Mouse (Mus musculus) spleen, postnatal 14 days (tissue): Measurements from ENCODE around the gene Limch1.

Experiments used
- DNase-seq, 2 experiments: peaks; one replicate each; pipeline ENCODE4 v3.0.0; 2021 to 2022; ENCODE audit warnings: low spot score in 2 of 2

Gene Limch1

DNA sequence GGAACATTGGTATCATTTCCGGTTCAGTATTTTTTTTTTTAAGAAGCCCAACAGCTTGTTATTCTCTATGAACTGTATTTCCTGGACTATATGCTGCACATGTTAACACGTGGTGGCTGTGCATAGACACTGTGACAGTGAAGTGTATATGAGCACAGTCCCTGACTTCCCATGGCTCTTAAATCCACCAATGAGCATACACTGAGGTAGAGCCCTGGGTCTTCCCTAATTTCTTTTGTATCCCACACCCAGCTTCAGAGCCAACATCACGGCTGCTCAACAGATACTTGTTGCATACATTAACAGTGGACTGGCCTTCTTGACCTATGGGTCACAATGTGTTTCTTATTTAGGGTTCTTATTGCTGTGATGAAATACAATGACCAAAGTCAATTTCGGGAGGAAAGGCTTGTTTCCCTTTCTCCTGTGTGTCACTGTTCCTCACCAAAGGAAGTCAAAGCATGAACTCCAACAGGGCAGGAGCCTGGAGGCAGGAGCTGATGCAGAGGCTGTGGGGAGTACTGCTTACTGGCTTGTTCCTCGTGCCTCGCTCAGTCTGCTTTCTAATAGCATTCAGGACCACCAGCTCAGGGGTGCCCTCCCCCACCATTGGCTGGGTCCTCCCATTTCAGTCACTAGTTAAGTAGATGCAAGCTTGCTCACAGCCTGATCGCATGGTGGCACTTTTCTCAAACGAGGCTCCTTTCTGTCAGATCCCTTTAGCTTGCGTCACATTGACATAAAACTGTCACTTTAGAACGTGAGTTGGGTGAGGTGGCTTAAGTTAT is 130.6 kb downstream of the Limch1 start:
- no peak for DNase-seq

DNA sequence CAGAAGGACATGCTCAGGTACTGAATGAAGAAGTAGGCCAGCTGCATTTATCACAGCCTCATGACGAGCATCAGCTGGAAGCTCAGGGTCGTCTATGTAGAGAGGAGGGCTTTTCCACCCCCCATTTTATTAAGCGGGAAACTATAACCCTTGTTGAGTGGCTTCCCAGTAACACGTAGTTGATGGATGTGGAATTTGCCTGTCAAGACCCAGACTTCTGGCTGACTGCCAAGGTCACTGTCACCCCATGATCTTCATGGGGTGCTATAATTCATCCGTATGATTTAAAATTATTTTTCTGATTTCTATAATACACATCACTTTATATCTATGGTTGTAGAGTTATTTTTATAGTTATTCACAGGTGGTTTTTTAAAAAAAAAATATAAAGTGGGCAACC is 131.4 kb downstream of the Limch1 start:
- no peak for DNase-seq

DNA sequence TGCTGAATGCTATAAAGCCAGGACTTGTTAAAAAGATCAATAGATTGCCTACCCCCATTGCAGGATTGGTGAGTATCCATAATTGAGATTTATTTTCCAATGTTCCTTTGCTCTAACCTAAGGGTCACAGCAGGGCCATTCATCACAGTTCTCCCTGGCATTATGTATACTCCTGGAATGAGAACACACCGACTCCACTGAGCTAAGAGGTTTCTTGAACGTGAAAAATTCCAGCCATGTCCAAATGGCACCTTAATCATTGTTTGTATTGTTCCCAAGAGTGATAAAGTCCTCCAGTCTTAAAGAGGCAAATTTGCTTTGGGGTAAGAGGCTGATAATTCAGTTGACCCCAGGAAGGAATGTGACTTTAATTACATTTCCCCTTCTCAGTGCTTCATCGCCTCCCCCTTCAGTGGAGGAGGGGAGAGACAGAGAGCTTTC is 136.3 kb downstream of the Limch1 start:
- DNase-seq = no peak

DNA sequence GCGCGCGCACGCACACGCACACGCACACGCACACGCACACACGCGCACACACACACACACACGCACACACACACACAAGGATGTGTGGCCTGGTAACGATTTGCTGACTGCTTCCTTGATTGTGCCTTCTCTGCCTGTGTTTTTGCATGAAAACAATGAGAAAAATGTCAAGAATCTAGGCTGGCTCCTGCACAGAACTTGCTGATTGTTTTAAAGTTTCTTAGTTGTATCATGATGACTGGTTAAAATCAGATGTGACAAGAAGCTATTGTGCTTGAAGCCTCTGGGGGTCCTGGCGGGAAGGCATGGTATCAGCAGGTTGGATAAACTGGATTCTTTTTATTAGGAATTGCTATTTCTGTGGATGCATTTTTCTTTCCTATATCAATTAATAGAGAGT is 137.1 kb downstream of the Limch1 start:
- no peak for DNase-seq

DNA sequence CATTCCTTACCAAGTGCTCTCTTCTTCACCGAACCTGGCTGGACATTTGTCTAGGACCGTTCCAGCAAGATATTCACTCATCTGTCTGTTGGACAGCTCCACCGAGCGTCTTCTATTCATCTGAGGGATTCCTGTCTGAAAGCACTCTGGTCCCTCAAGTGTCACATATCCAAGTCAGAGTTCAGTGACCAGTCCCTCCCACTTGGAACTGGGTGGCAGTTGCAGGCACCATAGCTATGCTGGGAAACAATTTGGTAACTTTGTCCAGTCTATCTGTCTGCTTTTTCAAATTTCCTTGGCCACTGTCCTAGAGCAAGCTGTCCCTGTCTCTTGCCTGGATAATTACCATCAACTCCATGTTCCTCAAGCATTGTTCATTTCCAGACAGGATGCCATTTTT is 138.9 kb downstream of the Limch1 start:
- DNase-seq = no peak

DNA sequence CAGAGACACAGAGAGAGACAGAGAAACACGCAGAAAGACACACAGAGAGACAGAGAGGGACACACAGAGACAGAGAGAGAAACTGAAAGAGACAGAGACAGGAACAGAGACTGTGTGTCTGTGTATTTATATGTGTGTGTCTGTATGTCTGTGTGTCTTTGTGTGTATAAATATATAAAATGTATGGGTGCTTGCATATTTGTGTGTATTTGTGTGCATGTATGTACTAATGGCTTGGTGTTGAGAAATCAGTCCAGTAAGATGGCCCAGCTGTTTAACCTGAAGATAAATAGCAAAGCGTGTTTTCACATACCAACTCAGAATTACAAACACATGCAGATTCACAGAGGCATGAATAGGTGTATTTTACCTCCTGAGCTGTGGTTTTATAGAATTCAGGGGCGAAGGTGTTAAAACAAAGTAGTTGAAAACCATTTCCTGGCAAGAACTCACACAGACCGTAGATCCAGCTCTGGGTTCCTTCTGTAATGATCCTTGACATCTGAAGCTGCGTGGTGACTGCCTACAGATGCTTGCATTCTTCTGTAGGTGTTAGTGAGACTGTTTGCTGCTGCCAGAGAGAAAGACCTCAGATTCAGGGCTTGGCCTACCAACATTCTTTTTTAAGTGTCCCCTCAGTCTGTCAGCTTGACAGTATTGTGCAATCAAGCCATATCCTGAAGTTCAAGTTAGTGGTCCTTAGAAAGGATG is 140.9 kb downstream of the Limch1 start:
- DNase-seq = no peak

DNA sequence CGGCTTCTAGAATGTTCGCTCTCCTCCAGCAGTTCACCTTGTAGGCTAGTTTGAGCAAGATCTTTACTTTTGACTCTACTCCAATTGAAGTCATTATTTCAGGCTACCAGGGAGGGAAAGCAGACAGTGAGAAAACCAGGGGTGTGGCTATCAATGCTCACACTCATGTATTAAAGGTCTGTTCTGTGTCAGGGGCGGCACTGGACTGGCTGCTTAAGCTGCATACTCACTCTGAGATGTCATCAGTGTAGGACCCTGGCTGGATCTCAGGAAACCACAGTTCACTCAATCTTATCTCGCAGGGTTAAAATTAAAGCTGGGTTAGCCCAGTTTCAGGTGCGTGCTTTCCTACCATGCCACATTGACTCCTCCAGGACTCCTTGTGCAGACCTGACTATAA is 142.4 kb downstream of the Limch1 start:
- DNase-seq = no peak

DNA sequence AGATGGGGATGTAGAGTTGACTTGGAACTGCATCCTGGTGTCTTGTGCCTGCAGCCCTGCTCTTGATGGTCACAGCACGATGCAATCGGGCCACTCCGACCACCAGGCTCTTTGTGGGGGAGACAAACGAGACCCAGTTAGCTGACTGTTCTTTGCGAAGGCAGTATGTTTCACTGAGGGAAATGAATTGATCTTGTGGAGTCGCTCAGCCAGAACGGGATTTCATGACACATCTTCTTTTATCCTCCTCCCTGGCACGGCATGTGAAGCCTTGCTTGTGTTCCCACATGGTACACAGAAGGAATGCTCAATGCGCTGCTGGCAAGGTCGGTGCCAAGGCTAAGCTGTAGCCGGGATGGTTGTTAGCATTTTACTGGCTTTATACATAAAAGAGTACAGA is 143.7 kb downstream of the Limch1 start:
- DNase-seq = no peak

DNA sequence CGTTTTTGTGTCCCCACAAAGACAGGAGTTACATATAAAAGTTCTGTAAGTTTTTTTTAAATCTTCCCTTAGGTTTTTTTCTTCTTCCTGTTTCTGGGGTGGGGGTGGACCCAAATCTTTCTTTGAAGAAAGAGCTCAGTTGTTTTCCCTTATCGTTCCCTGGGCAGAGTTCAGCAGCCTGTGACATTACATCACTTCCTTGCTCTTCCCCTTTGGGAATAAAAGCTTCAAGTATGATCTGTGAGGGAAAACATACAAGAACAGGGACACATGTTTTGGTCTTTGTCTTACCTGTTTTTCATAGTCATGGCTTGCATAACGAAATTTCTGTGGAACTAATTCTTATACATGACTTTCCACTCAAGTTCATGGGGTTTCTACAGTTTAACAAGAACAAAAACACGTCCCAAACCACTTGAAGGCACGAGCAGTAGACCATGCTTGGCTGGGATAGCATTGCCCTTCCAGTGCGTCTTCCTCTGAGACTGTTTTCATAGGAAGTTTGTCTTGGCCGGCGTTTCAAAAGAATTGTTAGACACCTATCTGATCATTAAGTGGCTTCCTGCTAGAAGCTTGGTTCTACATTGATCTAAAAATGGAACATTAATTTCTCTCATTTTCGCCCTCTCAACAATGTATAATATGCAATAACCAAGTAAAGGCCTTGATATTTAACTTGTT is 150.0 kb downstream of the Limch1 start:
- no peak for DNase-seq

DNA sequence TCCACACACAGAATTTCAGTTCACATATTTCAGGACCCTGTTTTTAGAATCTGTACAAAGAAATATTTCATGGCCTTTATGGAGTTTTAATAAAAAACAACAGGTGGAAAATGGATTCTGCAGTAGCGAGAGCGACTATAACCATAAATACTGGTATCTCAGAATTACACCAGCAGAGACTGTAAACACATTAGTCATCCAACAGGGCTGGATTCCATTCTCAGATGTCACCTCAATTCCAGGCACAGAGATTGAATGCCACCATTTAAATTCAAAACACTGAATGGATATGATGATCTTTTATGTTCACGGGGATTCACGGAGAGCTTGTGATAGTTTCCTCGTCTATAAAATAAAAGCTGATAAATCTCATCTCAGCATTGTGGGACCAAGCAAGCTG is 152.0 kb downstream of the Limch1 start:
- DNase-seq = no peak

DNA sequence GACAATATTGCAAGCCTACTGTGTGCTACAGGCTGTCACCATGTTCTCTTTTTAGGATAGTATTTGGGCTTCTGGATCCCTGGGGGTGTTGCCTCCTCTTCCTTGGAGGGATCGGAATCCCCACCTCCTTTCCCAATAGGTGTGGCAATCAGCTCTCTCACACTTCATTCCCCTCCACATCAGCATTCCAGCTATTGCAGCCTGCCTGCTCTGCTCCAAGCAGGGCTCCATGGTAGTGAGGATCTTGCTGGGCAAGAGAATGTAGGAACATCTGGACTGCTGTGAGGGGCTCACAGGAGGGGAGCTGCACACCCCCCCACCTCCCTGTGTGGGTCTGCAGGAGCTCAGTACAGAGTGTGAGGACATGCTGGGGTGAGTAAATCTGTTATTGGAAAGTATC is 152.6 kb downstream of the Limch1 start:
- no peak for DNase-seq

DNA sequence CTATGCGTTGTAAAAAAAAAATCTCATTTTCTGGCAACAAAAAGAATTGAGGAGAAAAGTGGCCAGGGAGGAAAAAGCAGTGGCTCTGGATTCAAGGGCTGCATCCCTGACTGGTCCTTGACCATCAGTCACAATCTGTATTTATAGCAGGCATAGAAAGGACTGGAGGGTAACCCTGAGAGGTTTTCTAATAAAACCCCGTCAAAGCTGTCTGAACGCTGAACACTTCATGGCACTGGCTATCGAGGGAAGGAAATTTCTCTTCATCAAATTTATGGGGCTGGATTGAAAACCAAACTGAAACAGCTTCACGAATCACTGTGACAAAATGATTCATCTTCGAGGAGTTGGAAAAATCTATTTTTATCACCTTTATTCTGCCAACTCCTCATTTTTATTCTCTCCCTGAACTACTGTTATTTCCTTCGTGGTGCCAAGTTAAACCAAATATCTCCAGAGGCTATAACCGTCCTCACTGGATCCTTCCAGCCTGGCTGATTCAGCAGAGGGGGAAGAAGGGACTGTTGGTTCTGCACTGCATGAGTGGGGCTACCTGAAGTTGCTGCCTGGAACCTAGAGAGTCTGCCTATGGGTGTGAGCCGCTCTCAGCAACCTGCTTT is 153.3 kb downstream of the Limch1 start:
- no peak for DNase-seq

DNA sequence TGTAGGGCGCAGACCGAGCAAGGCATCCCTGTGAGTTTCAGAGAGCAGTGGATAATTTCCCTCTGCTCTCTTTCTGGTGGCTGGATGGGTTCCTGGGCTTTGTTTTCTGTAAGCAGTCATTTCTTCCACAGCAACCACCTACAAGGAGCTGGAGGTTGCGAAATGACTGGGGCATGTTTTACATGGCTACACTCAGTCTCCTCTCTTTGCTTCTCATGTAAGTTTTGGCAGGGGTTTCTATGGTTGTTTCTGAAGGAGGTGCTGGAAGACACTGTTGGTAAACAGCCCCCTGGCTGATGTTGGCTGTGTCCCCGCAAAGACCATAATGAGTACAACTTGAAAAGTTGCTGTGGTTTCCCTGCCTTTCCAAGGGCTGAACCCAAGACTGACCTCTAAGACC is 155.5 kb downstream of the Limch1 start:
- DNase-seq = no peak

DNA sequence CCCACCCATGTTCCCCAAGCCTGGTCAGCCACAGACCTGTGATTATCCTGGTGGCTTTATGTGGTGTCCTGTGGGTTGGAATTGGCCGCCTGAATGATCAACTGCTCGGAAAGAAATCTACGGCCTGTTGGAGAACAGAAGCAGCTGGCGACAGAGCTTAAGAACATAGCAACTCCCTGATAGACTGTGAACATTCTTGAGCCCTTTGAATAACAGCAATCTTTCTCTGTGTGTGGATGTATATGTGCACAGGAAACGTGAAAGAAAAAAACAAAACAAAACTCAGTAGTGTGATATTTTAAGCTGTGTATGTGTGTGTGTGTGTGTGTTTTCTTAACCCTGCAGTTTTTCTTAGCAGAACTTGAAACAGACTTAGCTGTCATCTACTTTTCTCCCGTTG is 159.2 kb downstream of the Limch1 start:
- no peak for DNase-seq

DNA sequence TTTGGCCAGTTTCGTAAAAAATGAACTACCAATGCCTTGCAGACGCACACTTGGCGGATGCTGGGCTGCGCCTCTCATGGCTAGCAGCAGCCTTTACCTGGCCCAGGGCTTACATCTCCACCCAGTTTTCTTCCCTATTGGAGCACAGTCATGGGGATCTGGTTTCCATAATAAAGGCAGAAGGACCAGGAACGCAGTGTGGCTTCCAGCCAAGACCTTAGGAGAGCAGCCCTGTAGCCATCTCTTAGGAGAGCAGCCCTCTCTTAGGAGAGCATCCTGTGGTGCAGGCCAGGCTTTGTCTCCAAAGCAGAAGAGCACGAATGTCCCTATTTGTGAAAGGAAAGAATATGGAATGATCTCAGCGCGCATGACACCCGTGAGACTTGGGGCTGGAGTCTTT is 163.3 kb downstream of the Limch1 start:
- DNase-seq = no peak

DNA sequence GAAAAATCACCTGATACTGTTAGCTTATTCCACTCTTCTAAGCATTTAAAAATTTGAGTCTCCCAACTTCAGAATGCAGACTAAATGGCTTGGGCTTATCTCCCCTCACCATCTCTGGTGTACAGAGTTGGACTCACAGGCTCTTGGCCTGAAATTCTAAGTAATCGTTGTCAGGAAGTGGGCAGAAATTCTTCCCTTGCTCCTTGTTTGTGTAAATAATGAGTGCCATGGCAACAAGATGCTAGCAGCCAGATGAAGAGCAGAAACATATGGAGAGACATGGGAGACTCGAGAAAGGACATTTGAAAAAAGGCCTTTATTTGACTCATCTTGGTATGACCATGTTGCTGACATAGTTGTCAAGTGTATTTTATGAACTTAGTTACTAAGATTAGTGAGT is 164.3 kb downstream of the Limch1 start:
- DNase-seq = no peak

DNA sequence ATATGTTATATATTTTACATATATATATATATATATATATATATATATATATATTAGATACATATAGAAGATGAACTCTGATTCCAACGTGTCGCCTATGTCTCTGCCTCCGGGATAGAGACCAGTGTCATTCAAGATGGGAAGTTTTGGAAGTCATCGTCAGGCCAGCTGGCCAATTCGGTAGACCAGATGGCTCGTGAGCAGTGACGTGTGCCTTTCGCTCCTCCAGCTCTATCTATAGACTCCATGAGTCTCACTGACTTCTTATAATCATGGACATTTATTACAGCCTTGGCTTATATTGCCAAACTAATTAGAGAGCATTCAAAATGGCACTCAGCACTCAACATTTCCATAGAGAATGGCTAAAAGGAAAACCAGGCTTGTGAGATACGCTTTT is 165.0 kb downstream of the Limch1 start:
- no peak for DNase-seq

DNA sequence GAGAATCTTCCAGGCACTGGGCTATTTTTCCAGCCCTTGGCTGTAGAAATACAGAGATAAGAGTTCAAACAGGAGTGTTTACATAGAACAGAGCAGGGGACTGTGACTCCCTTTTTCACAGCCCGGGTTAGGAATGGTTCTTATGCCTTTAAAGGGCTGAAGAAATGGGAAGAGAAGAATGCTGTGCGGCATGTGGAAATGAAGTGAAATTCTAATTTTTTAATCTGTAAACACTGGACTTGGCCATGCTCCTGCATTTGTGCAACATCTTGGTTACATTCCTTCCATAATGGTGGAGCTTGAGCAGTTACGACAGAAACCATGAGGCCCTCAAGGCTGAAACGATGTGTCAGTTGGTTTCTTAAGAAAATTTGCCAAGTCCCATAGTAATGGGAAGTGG is 165.4 kb downstream of the Limch1 start:
- no peak for DNase-seq

DNA sequence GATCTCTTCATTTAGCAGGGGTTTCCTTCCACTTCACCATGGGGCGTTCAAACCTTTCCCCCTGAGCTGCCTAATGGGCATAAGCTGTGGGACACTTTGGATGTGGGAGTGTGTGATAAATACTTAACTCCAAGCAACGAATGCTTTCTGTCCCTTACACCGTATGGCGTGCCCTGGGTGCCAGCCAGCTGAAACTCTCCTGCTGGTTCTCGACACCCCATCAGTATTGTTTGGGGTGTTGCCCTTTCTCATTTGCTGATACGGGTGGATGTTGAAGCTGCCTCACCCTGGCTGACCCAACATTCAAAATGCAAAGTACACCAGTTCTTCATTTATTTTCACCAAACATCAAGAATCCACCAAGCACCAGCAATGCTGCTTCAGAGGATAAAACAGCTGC is 168.2 kb downstream of the Limch1 start:
- no peak for DNase-seq

DNA sequence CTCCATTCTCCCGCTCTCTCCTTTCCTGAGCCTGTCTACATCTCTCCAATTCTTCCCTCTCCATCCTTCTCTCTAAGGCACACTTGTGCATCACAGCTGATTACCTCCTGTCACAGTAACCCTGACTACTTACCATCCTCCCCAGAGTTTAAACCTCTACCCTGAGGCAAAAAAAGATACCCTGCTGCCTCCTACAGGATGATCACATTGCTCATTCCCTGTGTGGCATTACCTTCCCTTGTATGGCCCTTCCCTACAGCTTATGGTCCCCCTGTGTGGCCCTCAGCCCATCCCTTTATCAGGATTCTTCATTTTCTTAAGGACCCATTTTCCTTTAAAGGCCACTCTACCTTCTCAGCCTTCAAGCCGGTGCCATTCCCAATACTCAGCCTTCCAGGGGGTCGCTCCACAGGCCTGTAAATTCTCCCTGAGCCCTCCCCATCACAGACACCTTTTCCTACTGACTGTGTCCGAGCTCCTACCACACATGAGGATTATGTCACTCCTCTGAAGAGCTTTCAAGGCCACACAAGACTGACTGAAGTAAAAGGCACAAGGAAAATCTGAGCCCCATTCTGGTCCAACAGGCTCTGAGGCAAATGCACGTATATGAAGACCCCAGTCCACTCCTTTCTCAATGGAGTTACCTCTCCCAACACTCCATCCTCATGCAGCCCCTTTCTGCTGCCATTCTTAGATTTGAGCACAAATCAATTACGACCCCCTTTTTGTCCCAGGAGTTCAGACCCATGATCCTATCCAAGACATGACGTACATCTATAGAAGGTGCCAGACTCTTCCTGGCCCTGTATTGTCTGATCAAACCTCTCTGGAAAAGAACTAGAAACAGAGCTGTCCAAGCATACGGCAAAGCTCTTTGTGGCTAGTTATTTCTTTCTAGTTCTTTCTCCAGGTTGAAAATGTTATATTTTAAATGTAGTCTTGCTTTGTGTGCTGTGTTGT is 172.0 kb downstream of the Limch1 start:
- DNase-seq = no peak
